Mouse (Mus musculus) telencephalon, adult 2 months (tissue): ENCODE data around the gene Olfr462.

ENCODE experiments used
- DNase-seq: peaks from one replicate; pipeline ENCODE4 v3.0.0-alpha.2; 2011; ENCODE audit warnings: low read depth, low spot score

The Olfr462 gene

DNA sequence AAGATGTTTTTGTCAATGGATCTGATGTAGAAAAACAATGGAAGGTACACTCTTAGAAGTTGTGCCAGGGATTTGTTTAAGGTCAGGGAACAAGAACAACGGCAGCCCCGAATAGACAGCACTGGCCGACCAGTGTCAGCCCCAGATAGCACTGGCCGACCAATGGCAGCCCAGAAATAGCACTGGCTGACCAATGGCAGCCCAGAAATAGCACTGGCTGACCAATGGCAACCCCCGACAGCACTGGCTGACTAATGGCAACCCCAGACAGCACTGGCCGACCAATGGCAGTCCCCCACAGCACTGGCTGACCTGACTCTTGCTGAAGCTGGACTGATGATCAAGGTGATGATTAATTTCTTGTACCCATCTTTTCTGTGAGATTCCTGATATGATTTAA is 44.2 kb downstream of the Olfr462 start:
- DNase-seq: no peak

DNA sequence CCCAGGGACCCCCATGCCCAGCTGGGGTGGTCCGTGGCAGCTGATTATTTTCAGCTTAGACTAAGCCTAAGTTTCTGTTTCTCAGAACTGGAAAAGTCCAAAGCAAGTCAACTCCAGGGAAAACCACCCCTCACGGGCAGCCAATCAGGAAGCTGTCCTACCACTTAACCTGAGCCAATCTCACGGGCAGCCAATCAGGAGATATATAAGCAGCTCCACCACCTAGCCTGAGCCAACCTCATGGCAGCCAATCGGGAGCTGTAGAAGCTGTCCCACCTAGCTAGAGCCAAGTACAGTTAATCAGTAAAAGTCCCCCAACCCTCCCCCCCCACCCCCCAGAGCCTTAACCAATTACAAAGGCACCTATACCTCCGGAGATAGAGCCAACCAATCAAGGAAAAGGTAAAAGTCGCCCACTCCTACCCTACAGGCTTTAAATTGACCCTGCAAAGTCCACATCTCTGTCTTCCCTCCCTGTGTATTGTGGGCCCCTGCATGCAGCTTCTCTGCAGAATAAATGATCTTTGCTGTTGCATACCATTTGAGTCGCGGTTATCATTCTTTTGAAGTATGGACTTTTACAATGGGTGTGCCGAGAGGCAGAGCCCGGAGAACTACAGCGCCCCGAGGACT is 45.0 kb downstream of the Olfr462 start:
- DNase-seq: no peak

DNA sequence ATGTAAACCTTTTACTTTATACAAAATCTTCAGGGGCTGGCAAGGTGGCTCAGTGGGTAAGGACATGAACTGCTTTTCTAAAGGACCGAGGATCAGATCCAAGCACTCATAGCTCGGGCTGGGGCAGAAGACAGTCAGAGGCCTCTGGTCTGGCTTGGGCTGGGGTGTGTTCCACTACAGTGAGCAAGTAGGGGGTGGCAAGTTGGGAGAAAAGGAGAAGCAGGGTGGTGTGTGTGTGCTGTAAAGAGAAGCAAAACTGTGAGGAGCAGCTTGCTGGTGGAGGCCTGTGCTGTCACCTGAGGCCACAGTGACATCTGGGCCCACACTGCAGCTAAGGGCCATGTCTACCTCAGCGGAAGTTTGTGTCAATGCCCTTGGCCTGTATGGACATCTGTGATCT is 50.6 kb downstream of the Olfr462 start:
- DNase-seq: no peak

DNA sequence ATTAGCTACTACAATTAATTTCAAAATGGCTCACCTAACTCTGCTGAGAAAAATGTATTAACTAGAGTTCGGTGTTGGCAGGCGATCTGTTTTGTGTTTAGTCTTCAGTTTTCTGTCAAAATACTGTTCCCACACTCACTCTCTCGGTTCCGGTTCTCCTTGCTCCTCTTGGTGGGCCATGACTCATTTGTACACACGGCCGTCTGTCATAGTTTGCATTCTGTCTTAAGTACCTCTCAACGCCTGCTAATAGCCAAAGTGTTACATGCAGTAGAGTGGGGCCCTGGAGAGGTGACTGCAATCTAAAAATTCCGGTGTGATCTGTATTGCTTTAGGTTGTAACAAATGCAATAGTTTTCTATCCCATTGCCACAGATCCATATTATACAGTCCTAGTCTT is 51.4 kb downstream of the Olfr462 start:
- DNase-seq: no peak
